Mouse (Mus musculus): ENCODE measurements around the gene Mdh2. TPM values are rescaled to one million over a fixed set of nuclear protein-coding genes. Genes with fewer than 3 reads are reported as not detected.
A peak's percentile ranks its signal among the peaks of the same experiment; 100 is the strongest.

The Mdh2 gene
- polyA plus RNA-seq, 1 experiment from 2014 or later: 690 TPM

GRCm38 (mm10) chr5:135824517-135824916 is 46.2 kb downstream of the Mdh2 start:
- H3K4me2 ChIP-seq (replicated peaks; ENCODE audit: low read depth, low read length): no peak overlapping the region
- no peak overlapping the region for H3K27ac ChIP-seq (ENCODE audit: low read length)
- no peaks in the 10 kb centered on the region for H3K4me1 ChIP-seq (ENCODE audit: insufficient read depth, low read length)
- H3K4me3 ChIP-seq (ENCODE audit: low read length): no peak overlapping the region
- H3K27me3 ChIP-seq (ENCODE audit: insufficient read depth, low read length): 0 out of 2 replicates have a peak, but pooled peaks cover 5% of the 10 kb centered on the region
- ATAC-seq (ENCODE audit: low FRiP score, low TSS enrichment): no peak
- no peaks in the 10 kb centered on the region for H3K9me3 ChIP-seq (ENCODE audit: low read length)
- H3K9ac ChIP-seq (replicated peaks; ENCODE audit: low read length): no peak overlapping the region
- 33% methylated on average over 3 of the region's 3 CpGs for WGBS
- H3K36me3 ChIP-seq (ENCODE audit: insufficient read depth, low read length): no peaks in the 10 kb centered on the region

GRCm38 (mm10) chr5:135826225-135826624 is 47.9 kb downstream of the Mdh2 start:
- H3K4me1 ChIP-seq (ENCODE audit: insufficient read depth, low read length): no peaks in the 10 kb centered on the region
- H3K27me3 ChIP-seq (ENCODE audit: insufficient read depth, low read length): 0 out of 2 replicates have a peak, but pooled peaks cover 5% of the 10 kb centered on the region
- H3K9ac ChIP-seq (replicated peaks; ENCODE audit: low read length): no peak overlapping the region
- ATAC-seq (ENCODE audit: low FRiP score, low TSS enrichment): no peak
- H3K4me2 ChIP-seq (replicated peaks; ENCODE audit: low read depth, low read length): no peak overlapping the region
- no peak overlapping the region for H3K27ac ChIP-seq (ENCODE audit: low read length)
- WGBS: 43% methylated on average over 6 of the region's 6 CpGs
- no peaks in the 10 kb centered on the region for H3K9me3 ChIP-seq (ENCODE audit: low read length)
- no peaks in the 10 kb centered on the region for H3K36me3 ChIP-seq (ENCODE audit: insufficient read depth, low read length)
- H3K4me3 ChIP-seq (ENCODE audit: low read length): no peak overlapping the region

- Histone ChIP-seq H3K27me3 (ENCODE audit: insufficient read depth, low read length) (no peaks in the 10 kb centered on the region), H3K4me3 (ENCODE audit: low read length) (no peak overlapping the region), H3K9me3 (ENCODE audit: low read length) (no peaks in the 10 kb centered on the region), H3K36me3 (ENCODE audit: insufficient read depth, low read length) (no peaks in the 10 kb centered on the region), H3K4me1 (ENCODE audit: insufficient read depth, low read length) (no peaks in the 10 kb centered on the region), H3K27ac (ENCODE audit: low read length) (no peak overlapping the region), H3K4me2 (replicated peaks; ENCODE audit: low read depth, low read length) (no peak overlapping the region), H3K9ac (replicated peaks; ENCODE audit: low read length) (no peak overlapping the region)
- 83% methylated on average over 8 of the region's 8 CpGs for WGBS
- ATAC-seq (ENCODE audit: low FRiP score, low TSS enrichment): no peak
These were observed 51.1 kb downstream of the Mdh2 start for GRCm38 (mm10) chr5:135829381-135829780.

- 34% methylated on average over 4 of the region's 4 CpGs for WGBS
- Histone ChIP-seq H3K27me3 (ENCODE audit: insufficient read depth, low read length) (no peaks in the 10 kb centered on the region), H3K9ac (replicated peaks; ENCODE audit: low read length) (no peak overlapping the region), H3K9me3 (ENCODE audit: low read length) (no peaks in the 10 kb centered on the region), H3K4me2 (replicated peaks; ENCODE audit: low read depth, low read length) (no peak overlapping the region), H3K36me3 (ENCODE audit: insufficient read depth, low read length) (no peaks in the 10 kb centered on the region), H3K27ac (ENCODE audit: low read length) (no peak overlapping the region), H3K4me3 (ENCODE audit: low read length) (no peak overlapping the region), H3K4me1 (ENCODE audit: insufficient read depth, low read length) (peaks cover 7% of the 10 kb centered on the region; the same call in 1 of the 2 replicates)
- no peak for ATAC-seq (ENCODE audit: low FRiP score, low TSS enrichment)
These were observed 54.4 kb downstream of the Mdh2 start for GRCm38 (mm10) chr5:135832729-135833128.

GRCm38 (mm10) chr5:135834769-135835491 is 56.6 kb downstream of the Mdh2 start:
- no peaks in the 10 kb centered on the region for H3K9me3 ChIP-seq (ENCODE audit: low read length)
- ATAC-seq (ENCODE audit: low FRiP score, low TSS enrichment): peak; percentile 94
- under 1% methylated on average over 47 of the region's 47 CpGs for WGBS
- H3K27me3 ChIP-seq (ENCODE audit: insufficient read depth, low read length): no peaks in the 10 kb centered on the region
- H3K36me3 ChIP-seq (ENCODE audit: insufficient read depth, low read length): no peaks in the 10 kb centered on the region
- H3K4me2 ChIP-seq (replicated peaks; ENCODE audit: low read depth, low read length): peak overlapping the region; percentile 94
- H3K4me1 ChIP-seq (ENCODE audit: insufficient read depth, low read length): peaks cover 7% of the 10 kb centered on the region; the same call in 1 of the 2 replicates
- no peak overlapping the region for H3K27ac ChIP-seq (ENCODE audit: low read length)
- peak overlapping the region; percentile 53 for H3K4me3 ChIP-seq (ENCODE audit: low read length)
- peak overlapping the region; percentile 46; the same call in 1 of the 2 replicates for H3K9ac ChIP-seq (replicated peaks; ENCODE audit: low read length)

GRCm38 (mm10) chr5:135835492-135835858 is 57.2 kb downstream of the Mdh2 start:
- Histone ChIP-seq H3K27me3 (ENCODE audit: insufficient read depth, low read length) (no peaks in the 10 kb centered on the region), H3K4me2 (replicated peaks; ENCODE audit: low read depth, low read length) (peak overlapping the region; percentile 94), H3K9ac (replicated peaks; ENCODE audit: low read length) (no peak overlapping the region), H3K4me3 (ENCODE audit: low read length) (peak overlapping the region; percentile 53), H3K36me3 (ENCODE audit: insufficient read depth, low read length) (no peaks in the 10 kb centered on the region), H3K27ac (ENCODE audit: low read length) (no peak overlapping the region), H3K9me3 (ENCODE audit: low read length) (no peaks in the 10 kb centered on the region), H3K4me1 (ENCODE audit: insufficient read depth, low read length) (peaks cover 7% of the 10 kb centered on the region; the same call in 1 of the 2 replicates)
- ATAC-seq (ENCODE audit: low FRiP score, low TSS enrichment): peak; percentile 82; the same call in 1 of the 2 replicates
- under 1% methylated on average over 12 of the region's 12 CpGs for WGBS

- H3K4me2 ChIP-seq (replicated peaks; ENCODE audit: low read depth, low read length): peak overlapping the region; percentile 94
- H3K4me1 ChIP-seq (ENCODE audit: insufficient read depth, low read length): peaks cover 7% of the 10 kb centered on the region; the same call in 1 of the 2 replicates
- peak; percentile 27; the same call in 1 of the 2 replicates for ATAC-seq (ENCODE audit: low FRiP score, low TSS enrichment)
- no peak overlapping the region for H3K9ac ChIP-seq (replicated peaks; ENCODE audit: low read length)
- no peaks in the 10 kb centered on the region for H3K36me3 ChIP-seq (ENCODE audit: insufficient read depth, low read length)
- H3K27me3 ChIP-seq (ENCODE audit: insufficient read depth, low read length): no peaks in the 10 kb centered on the region
- WGBS: 15% methylated on average over 12 of the region's 12 CpGs
- no peak overlapping the region for H3K27ac ChIP-seq (ENCODE audit: low read length)
- peak overlapping the region; percentile 53 for H3K4me3 ChIP-seq (ENCODE audit: low read length)
- no peaks in the 10 kb centered on the region for H3K9me3 ChIP-seq (ENCODE audit: low read length)
These were observed 57.7 kb downstream of the Mdh2 start for GRCm38 (mm10) chr5:135835981-135836380.

Small RNA genes within 50 kb of the gene (microRNA-seq; reads per million reads assigned to microRNA genes)
- not detected for gene Gm23268
- gene Mir7034: not detected

Other genes starting within 250 kb of the Mdh2 start
- gene Hip1, start 233.4 kb upstream of the Mdh2 start, polyA plus RNA-seq (2015; fragmentation: Nextera tagmentation; extraction: Ambion mirVana): 37.1 and 48.9 TPM in 2 replicates
- gene Ccl26, start 214.9 kb upstream of the Mdh2 start, polyA plus RNA-seq (2015; fragmentation: Nextera tagmentation; extraction: Ambion mirVana): not detected in 2 replicates
- gene Ccl24, start 205.4 kb upstream of the Mdh2 start, polyA plus RNA-seq (2015; fragmentation: Nextera tagmentation; extraction: Ambion mirVana): 1.8 and 2.0 TPM in 2 replicates
- gene Rhbdd2, start 145.9 kb upstream of the Mdh2 start, polyA plus RNA-seq (2015; fragmentation: Nextera tagmentation; extraction: Ambion mirVana): 51.0 and 56.5 TPM in 2 replicates
- 106 and 107 TPM in 2 replicates for gene Por, start 108.4 kb upstream of the Mdh2 start, polyA plus RNA-seq (2015; fragmentation: Nextera tagmentation; extraction: Ambion mirVana)
- 74.7 and 75.4 TPM in 2 replicates for gene Tmem120a, start 34.0 kb upstream of the Mdh2 start, polyA plus RNA-seq (2015; fragmentation: Nextera tagmentation; extraction: Ambion mirVana)
- 0.42 and 0.62 TPM in 2 replicates for gene Styxl1, start 95 bp upstream of the Mdh2 start, polyA plus RNA-seq (2015; fragmentation: Nextera tagmentation; extraction: Ambion mirVana)
- gene Srrm3, start 28.4 kb downstream of the Mdh2 start, polyA plus RNA-seq (2015; fragmentation: Nextera tagmentation; extraction: Ambion mirVana): 0.27 and 1.0 TPM in 2 replicates
- 69.9 and 70.5 TPM in 2 replicates for gene Hspb1, start 109.4 kb downstream of the Mdh2 start, polyA plus RNA-seq (2015; fragmentation: Nextera tagmentation; extraction: Ambion mirVana)
- 193 and 202 TPM in 2 replicates for gene Ywhag, start 156.1 kb downstream of the Mdh2 start, polyA plus RNA-seq (2015; fragmentation: Nextera tagmentation; extraction: Ambion mirVana)
- gene Ssc4d, start 196.1 kb downstream of the Mdh2 start, polyA plus RNA-seq (2015; fragmentation: Nextera tagmentation; extraction: Ambion mirVana): 11.3 and 11.8 TPM in 2 replicates
- gene Zp3, start 201.6 kb downstream of the Mdh2 start, polyA plus RNA-seq (2015; fragmentation: Nextera tagmentation; extraction: Ambion mirVana): 0.18 and 0.20 TPM in 2 replicates
- 32.9 and 36.3 TPM in 2 replicates for gene Dtx2, start 216.3 kb downstream of the Mdh2 start, polyA plus RNA-seq (2015; fragmentation: Nextera tagmentation; extraction: Ambion mirVana)

All from kidney, embryonic 16.5 days (tissue).